Mouse (Mus musculus) lung, postnatal 0 days (tissue): ENCODE measurements around the gene Gsg1l2.

ENCODE experiments used
- CTCF ChIP-seq: IDR thresholded peaks from 2 replicates; pipeline ENCODE4 v1.5.1; 2016; ENCODE audit warnings: antibody characterized with exemption, mild to moderate bottlenecking
- EP300 ChIP-seq: IDR thresholded peaks from 2 replicates; pipeline ENCODE4 v1.6.1; 2016; ENCODE audit warnings: antibody characterized with exemption, mild to moderate bottlenecking, control low read depth

GRCm38 (mm10) chr11:67728726-67729125, 45.7 kb upstream of the Gsg1l2 start:
- no peak for TF ChIP-seq EP300
- TF ChIP-seq CTCF: no peak
